Mouse (Mus musculus): ENCODE data around the gene Spag4. TPM values are rescaled to one million over a fixed set of nuclear protein-coding genes. Genes with fewer than 3 reads are reported as not detected.
"Not testable (repeated sequence)": the region's sequence is repeated elsewhere in the genome, so short reads cannot be mapped to it uniquely, and the experiment has no call there.

Spag4 gene
- total RNA-seq, 2 experiments from 2014 or later, result 0.49 to 4.8 TPM

DNA sequence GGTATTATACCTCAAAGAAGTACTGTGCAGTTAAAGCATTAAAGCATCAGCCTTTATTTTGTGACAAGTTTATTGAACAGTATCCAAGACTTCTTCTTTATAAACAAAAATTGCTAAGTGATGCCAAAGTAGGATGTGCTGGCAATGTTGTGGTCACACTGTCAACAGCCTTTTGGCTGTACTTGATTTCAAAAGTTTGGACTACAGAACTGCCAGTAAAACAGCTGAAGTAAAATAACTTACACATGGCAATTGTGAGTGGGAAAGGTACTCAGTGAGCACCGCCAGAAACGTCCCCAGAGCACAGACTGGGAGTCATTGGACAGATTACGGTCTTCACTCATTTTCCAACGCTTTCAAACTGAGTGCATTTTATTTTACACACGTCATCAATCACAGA is 27.0 kb downstream of the Spag4 start:
- ATAC-seq (replicated peaks; ENCODE audit: poor library complexity, severe bottlenecking), result no peak

DNA sequence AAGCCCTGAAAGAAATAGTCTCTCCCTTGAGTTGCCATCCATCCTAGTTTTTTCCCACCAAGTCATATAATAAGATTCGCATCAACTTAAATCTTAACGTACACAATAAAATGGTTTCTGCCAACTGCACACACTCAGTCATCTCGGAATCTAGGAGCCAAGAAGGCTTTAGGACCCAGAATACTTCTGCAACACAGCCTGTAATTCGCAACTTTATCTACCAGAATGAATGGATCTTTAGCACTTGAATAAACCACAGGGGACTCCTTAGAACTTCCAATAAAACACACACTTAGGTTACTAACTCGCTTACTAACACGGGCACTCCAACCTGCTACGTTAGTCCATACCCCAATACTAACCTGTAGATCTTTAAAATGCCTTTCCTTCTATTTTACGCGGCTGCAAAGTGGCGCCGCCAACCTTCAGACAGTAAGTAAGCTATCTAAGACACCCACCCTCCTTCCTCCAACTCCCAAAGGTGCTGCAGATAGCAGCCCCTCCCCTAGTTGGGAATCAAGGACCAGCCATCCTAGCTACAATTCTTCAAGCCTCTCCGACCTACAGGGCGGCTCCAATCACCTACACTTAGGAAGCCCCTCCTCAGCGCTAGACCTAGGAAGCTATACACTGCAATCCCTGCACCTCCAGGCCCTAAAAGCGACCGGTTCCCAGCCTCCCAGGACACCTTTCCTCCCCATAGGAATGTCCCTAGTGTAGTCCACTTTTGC is 45.8 kb downstream of the Spag4 start:
- peak; percentile 33 for ATAC-seq (replicated peaks; ENCODE audit: poor library complexity, severe bottlenecking)

DNA sequence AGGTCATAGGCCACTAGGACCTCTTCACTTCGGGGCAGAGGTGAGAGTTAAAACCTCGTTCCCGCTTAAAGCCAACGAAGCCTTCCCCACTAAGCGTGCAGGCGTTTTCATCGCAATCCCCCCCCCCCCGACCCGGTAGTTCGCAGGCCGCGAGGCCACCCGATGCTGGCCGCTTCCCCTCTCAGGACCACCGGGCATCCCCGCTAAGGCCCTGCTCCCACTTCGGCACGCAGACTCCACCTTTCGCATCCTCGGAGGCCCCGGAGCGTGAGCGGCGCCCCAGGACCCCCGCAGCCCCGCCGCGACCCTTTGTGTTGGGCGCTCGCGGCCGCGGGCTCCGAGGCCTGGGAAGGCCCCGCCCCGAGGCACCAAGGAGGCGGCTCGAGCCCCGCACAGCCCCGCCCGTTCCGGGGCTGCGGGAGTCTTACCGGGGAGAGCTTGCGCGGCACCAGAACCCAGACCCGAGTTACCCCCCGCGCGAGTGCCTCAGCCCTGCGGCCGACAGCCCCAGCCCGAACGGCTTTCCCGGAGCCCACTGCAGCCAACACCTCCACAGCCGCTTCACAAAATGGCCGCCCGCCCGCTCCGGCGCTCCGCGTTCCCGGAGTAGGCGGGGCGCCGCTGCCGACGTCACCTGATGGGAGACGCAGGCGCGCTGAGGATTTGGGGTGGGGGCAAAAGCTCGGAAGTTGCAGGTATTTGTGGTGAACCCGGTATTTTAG is 46.5 kb downstream of the Spag4 start, which contains the start of the genes Cpne1 and Rbm12:
Gene Cpne1 (minus strand): TSS at position 608 of the 722 bp plus-strand sequence.
Gene Rbm12 (minus strand): TSS at position 621 of the 722 bp plus-strand sequence.
- ATAC-seq (replicated peaks; ENCODE audit: poor library complexity, severe bottlenecking), result peak; percentile 97

DNA sequence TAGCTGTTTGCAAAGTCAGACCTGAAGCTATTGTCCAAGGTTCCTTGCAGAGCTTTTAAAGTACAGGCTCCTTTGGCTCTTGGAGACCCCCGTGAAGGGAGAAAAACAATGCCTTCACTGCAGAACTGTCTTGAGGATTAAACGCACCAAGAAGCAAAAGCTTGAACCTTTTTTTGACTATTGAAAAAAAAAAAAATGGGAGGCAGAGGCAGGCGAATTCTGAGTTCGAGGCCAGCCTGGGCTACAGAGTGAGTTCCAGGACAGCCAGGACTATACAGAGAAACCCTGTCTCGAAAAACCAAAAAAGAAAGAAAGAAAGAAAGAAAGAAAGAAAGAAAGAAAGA is 47.1 kb downstream of the Spag4 start:
- ATAC-seq (replicated peaks; ENCODE audit: poor library complexity, severe bottlenecking), result not testable (repeated sequence)

DNA sequence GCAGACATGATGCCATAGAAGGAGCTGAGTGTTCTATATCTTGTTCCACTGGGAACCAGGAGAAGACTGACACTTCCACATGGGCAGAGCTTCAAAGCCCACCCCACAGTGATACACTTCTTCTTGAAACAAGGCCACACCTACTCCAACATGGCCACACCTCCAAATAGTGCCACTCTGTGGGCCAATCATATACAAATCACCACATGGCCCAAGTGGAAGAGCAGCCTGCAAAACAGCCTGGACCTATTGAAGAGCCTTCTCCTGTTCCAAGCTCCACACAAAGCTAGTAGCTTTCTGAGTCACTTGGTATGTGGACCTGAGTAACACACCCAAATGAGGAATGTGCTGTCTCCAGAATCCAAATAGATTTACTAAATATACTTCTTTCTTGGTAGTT is 54.6 kb downstream of the Spag4 start:
- ATAC-seq (replicated peaks; ENCODE audit: poor library complexity, severe bottlenecking), result no peak

Other genes starting within 250 kb of the Spag4 start
- gene BC029722, start 245.7 kb upstream of the Spag4 start, total RNA-seq (2014; fragmentation: Nextera tagmentation), result 16.6 and 25.7 TPM in 2 replicates
- 10.1 and 11.5 TPM in 2 replicates for gene BC029722, start 245.7 kb upstream of the Spag4 start, total RNA-seq (2017)
- gene Eif6, start 238.2 kb upstream of the Spag4 start, total RNA-seq (2014; fragmentation: Nextera tagmentation), result 181 and 258 TPM in 2 replicates
- 64.0 and 142 TPM in 2 replicates for gene Eif6, start 238.2 kb upstream of the Spag4 start, total RNA-seq (2017)
- not detected in 2 replicates for gene Fam83c, start 230.3 kb upstream of the Spag4 start, total RNA-seq (2014; fragmentation: Nextera tagmentation)
- gene Fam83c, start 230.3 kb upstream of the Spag4 start, total RNA-seq (2017), result not detected in 2 replicates
- gene Uqcc1, start 134.9 kb upstream of the Spag4 start, total RNA-seq (2014; fragmentation: Nextera tagmentation), result 37.9 and 39.5 TPM in 2 replicates
- 66.6 and 71.5 TPM in 2 replicates for gene Uqcc1, start 134.9 kb upstream of the Spag4 start, total RNA-seq (2017)
- not detected in 2 replicates for gene Gm15557, start 124.4 kb upstream of the Spag4 start, total RNA-seq (2014; fragmentation: Nextera tagmentation)
- gene Gm15557, start 124.4 kb upstream of the Spag4 start, total RNA-seq (2017), result not detected in 2 replicates
- not detected in 2 replicates for gene Gdf5, start 119.8 kb upstream of the Spag4 start, total RNA-seq (2014; fragmentation: Nextera tagmentation)
- not detected in 2 replicates for gene Gdf5, start 119.8 kb upstream of the Spag4 start, total RNA-seq (2017)
- 33.3 and 44.4 TPM in 2 replicates for gene Cep250, start 108.7 kb upstream of the Spag4 start, total RNA-seq (2014; fragmentation: Nextera tagmentation)
- gene Cep250, start 108.7 kb upstream of the Spag4 start, total RNA-seq (2017), result 39.0 and 41.6 TPM in 2 replicates
- 1.4 TPM in 1 of 2 replicates, not detected in the other for gene 6430550D23Rik, start 57.2 kb upstream of the Spag4 start, total RNA-seq (2014; fragmentation: Nextera tagmentation)
- gene 6430550D23Rik, start 57.2 kb upstream of the Spag4 start, total RNA-seq (2017), result 0.30 TPM in 1 of 2 replicates, not detected in the other
- gene Ergic3, start 57.1 kb upstream of the Spag4 start, total RNA-seq (2014; fragmentation: Nextera tagmentation), result 184 and 197 TPM in 2 replicates
- 78.5 and 96.2 TPM in 2 replicates for gene Ergic3, start 57.1 kb upstream of the Spag4 start, total RNA-seq (2017)
- not detected in 2 replicates for gene Fer1l4, start 12.2 kb upstream of the Spag4 start, total RNA-seq (2014; fragmentation: Nextera tagmentation)
- not detected in 2 replicates for gene Fer1l4, start 12.2 kb upstream of the Spag4 start, total RNA-seq (2017)
- 34.2 and 51.5 TPM in 2 replicates for gene Cpne1, start 46.8 kb downstream of the Spag4 start, total RNA-seq (2014; fragmentation: Nextera tagmentation)
- gene Cpne1, start 46.8 kb downstream of the Spag4 start, total RNA-seq (2017), result 14.7 and 16.5 TPM in 2 replicates
- 28.6 and 49.6 TPM in 2 replicates for gene Rbm12, start 46.8 kb downstream of the Spag4 start, total RNA-seq (2014; fragmentation: Nextera tagmentation)
- gene Rbm12, start 46.8 kb downstream of the Spag4 start, total RNA-seq (2017), result 40.2 and 53.5 TPM in 2 replicates
- gene Gm28036, start 61.9 kb downstream of the Spag4 start, total RNA-seq (2014; fragmentation: Nextera tagmentation), result 11.6 and 29.4 TPM in 2 replicates
- 27.0 and 32.3 TPM in 2 replicates for gene Gm28036, start 61.9 kb downstream of the Spag4 start, total RNA-seq (2017)
- 174 and 217 TPM in 2 replicates for gene Romo1, start 78.9 kb downstream of the Spag4 start, total RNA-seq (2014; fragmentation: Nextera tagmentation)
- gene Romo1, start 78.9 kb downstream of the Spag4 start, total RNA-seq (2017), result 28.9 and 38.1 TPM in 2 replicates
- gene Nfs1, start 79.0 kb downstream of the Spag4 start, total RNA-seq (2014; fragmentation: Nextera tagmentation), result 57.3 and 66.6 TPM in 2 replicates
- 38.8 and 41.6 TPM in 2 replicates for gene Nfs1, start 79.0 kb downstream of the Spag4 start, total RNA-seq (2017)
- 317 and 379 TPM in 2 replicates for gene Rbm39, start 115.1 kb downstream of the Spag4 start, total RNA-seq (2014; fragmentation: Nextera tagmentation)
- gene Rbm39, start 115.1 kb downstream of the Spag4 start, total RNA-seq (2017), result 566 and 641 TPM in 2 replicates
- 17.1 and 33.3 TPM in 2 replicates for gene Phf20, start 131.3 kb downstream of the Spag4 start, total RNA-seq (2014; fragmentation: Nextera tagmentation)
- gene Phf20, start 131.3 kb downstream of the Spag4 start, total RNA-seq (2017), result 32.1 and 53.4 TPM in 2 replicates
- gene Cnbd2, start 247.1 kb downstream of the Spag4 start, total RNA-seq (2014; fragmentation: Nextera tagmentation), result 3.4 and 4.0 TPM in 2 replicates
- gene Cnbd2, start 247.1 kb downstream of the Spag4 start, total RNA-seq (2017), result 2.6 and 6.5 TPM in 2 replicates
- 0.60 and 5.4 TPM in 2 replicates for gene Scand1, start 247.5 kb downstream of the Spag4 start, total RNA-seq (2014; fragmentation: Nextera tagmentation)
- 20.9 and 28.4 TPM in 2 replicates for gene Scand1, start 247.5 kb downstream of the Spag4 start, total RNA-seq (2017)

Measured in granulocyte monocyte progenitor cell, adult 5-6 weeks (primary cell).